Mouse (Mus musculus): ENCODE measurements around the gene Epb41l2. TPM values are rescaled to one million over a fixed set of nuclear protein-coding genes. Genes with fewer than 3 reads are reported as not detected.

Gene Epb41l2
- polyA plus RNA-seq, 1 experiment from 2014 or later = 45.3 TPM

DNA sequence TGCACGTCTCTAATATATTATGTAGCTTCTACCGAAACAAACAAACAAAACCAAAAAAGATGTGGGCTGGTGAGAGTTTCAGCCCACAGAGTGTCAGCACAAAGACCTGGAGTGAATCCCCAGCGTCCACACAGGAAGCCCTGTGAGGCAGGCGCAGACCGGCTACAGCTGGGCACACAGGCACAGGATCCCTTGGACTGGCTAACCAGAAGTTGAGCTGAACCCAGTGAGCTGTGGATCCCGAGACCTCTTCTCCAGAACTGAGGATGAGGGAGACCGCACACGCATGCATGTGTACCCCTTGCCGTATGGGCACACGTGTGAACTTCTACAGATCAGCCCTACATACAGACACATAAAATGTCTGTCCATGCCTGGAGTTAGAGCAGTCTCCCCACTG is 94.2 kb downstream of the Epb41l2 start:
- WGBS = 95% methylated on average over 10 of the region's 10 CpGs
- ATAC-seq (ENCODE audit: insufficient read depth, low FRiP score, low TSS enrichment) = no peak
- no peak for DNase-seq (ENCODE audit: low spot score)

DNA sequence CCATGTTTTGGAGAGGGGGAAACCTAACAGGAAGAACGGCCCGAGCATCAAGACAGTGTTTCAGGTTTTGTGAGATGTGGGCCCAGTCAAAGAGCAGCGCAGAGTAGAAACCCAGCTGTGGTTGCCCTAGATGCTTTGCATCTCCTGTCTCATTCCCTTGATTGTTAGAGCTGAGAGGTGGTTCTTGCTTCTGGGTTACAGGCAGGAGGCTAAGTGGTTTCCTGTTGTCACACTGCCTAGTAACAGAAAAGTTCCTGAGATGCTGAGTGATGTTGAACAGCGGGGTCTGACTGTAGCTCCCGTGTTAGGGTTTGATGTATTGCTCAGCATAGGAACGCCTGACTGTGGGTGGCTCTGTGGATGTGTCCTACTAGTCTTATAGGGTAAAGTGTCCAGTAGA is 97.5 kb downstream of the Epb41l2 start:
- Histone ChIP-seq H3K9me3 (ENCODE audit: control insufficient read depth, low read length) (no peaks in the 10 kb centered on the region), H3K27me3 (ENCODE audit: control insufficient read depth, insufficient read depth, low read length) (no peaks in the 10 kb centered on the region), H3K4me2 (ENCODE audit: low read depth) (no peak overlapping the region), H3K4me3 (ENCODE audit: low read depth, low read length) (no peak overlapping the region), H3K4me1 (ENCODE audit: control insufficient read depth, insufficient read depth, low read length) (peaks cover 2% of the 10 kb centered on the region; the same call in 1 of the 2 replicates), H3K27ac (ENCODE audit: low read depth, low read length) (no peak overlapping the region), H3K36me3 (ENCODE audit: control insufficient read depth, insufficient read depth, low read length) (no peaks in the 10 kb centered on the region), H3K9ac (ENCODE audit: low read length) (no peak overlapping the region)
- 81% methylated on average over 6 of the region's 6 CpGs for WGBS
- no peak for DNase-seq (ENCODE audit: low spot score)
- ATAC-seq (ENCODE audit: insufficient read depth, low FRiP score, low TSS enrichment) = no peak

More for the DNA sequence above, 94.2 kb downstream of the Epb41l2 start:
- peaks cover 2% of the 10 kb centered on the region; the same call in 1 of the 2 replicates for H3K4me1 ChIP-seq (ENCODE audit: control insufficient read depth, insufficient read depth, low read length)
- H3K9me3 ChIP-seq (ENCODE audit: control insufficient read depth, low read length) = no peaks in the 10 kb centered on the region
- H3K36me3 ChIP-seq (ENCODE audit: control insufficient read depth, insufficient read depth, low read length) = no peaks in the 10 kb centered on the region
- no peak overlapping the region for H3K27ac ChIP-seq (ENCODE audit: low read depth, low read length)
- no peak overlapping the region for H3K4me2 ChIP-seq (ENCODE audit: low read depth)
- no peak overlapping the region for H3K9ac ChIP-seq (ENCODE audit: low read length)
- no peaks in the 10 kb centered on the region for H3K27me3 ChIP-seq (ENCODE audit: control insufficient read depth, insufficient read depth, low read length)
- no peak overlapping the region for H3K4me3 ChIP-seq (ENCODE audit: low read depth, low read length)

DNA sequence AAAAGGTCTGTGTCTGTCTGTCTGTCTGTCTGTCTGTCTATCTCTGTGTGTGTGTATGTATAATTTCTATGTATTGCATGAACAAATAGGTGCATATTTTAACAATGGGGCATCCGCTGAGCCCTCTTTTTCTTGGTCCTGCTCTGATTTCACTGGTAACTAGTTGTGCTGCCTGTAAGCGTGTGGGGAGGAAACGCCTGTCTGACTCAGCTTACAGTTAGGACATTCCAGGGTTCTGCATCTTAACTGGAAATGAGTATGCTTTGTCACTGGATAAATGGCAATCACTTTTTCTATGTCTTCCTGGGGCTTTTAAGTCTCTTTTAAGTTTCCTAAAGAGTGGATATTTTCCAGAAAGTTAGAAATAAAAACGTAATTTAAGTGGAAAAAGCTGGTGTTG is 98.4 kb downstream of the Epb41l2 start:
- DNase-seq (ENCODE audit: low spot score) (no peak), ATAC-seq (ENCODE audit: insufficient read depth, low FRiP score, low TSS enrichment) (no peak)
- Histone ChIP-seq H3K9ac (ENCODE audit: low read length) (no peak overlapping the region), H3K9me3 (ENCODE audit: control insufficient read depth, low read length) (no peaks in the 10 kb centered on the region), H3K27ac (ENCODE audit: low read depth, low read length) (no peak overlapping the region), H3K4me3 (ENCODE audit: low read depth, low read length) (no peak overlapping the region), H3K4me2 (ENCODE audit: low read depth) (no peak overlapping the region), H3K36me3 (ENCODE audit: control insufficient read depth, insufficient read depth, low read length) (no peaks in the 10 kb centered on the region), H3K4me1 (ENCODE audit: control insufficient read depth, insufficient read depth, low read length) (peaks cover 2% of the 10 kb centered on the region; the same call in 1 of the 2 replicates), H3K27me3 (ENCODE audit: control insufficient read depth, insufficient read depth, low read length) (no peaks in the 10 kb centered on the region)
- WGBS = 89% methylated on average over 4 of the region's 4 CpGs

DNA sequence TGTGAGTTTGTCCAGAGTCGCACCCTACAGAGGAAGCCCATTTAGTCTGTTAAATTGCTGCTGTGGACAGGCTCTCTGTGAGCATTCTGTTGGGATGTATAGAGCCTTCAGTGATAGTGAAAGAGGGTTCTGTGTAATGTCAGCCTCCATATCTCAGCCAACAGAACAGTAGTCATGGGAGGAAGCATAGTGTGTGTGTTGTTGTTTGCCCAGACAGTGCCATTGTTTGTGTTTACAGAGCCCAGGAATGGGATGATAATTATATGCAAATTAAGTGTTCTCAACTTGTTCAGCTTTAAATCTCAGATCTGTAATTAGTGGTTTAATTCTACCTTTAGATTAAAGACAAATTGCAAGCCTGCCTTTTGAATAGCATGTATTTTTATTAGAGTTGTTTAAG is 102.2 kb downstream of the Epb41l2 start:
- no peak overlapping the region for H3K9ac ChIP-seq (ENCODE audit: low read length)
- WGBS = 59% methylated on average over 1 of the region's 1 CpGs
- no peak overlapping the region for H3K4me3 ChIP-seq (ENCODE audit: low read depth, low read length)
- H3K4me1 ChIP-seq (ENCODE audit: control insufficient read depth, insufficient read depth, low read length) = no peaks in the 10 kb centered on the region
- H3K36me3 ChIP-seq (ENCODE audit: control insufficient read depth, insufficient read depth, low read length) = no peaks in the 10 kb centered on the region
- DNase-seq (ENCODE audit: low spot score) (no peak), ATAC-seq (ENCODE audit: insufficient read depth, low FRiP score, low TSS enrichment) (no peak)
- H3K4me2 ChIP-seq (ENCODE audit: low read depth) = no peak overlapping the region
- H3K27ac ChIP-seq (ENCODE audit: low read depth, low read length) = no peak overlapping the region
- no peaks in the 10 kb centered on the region for H3K27me3 ChIP-seq (ENCODE audit: control insufficient read depth, insufficient read depth, low read length)
- no peaks in the 10 kb centered on the region for H3K9me3 ChIP-seq (ENCODE audit: control insufficient read depth, low read length)

DNA sequence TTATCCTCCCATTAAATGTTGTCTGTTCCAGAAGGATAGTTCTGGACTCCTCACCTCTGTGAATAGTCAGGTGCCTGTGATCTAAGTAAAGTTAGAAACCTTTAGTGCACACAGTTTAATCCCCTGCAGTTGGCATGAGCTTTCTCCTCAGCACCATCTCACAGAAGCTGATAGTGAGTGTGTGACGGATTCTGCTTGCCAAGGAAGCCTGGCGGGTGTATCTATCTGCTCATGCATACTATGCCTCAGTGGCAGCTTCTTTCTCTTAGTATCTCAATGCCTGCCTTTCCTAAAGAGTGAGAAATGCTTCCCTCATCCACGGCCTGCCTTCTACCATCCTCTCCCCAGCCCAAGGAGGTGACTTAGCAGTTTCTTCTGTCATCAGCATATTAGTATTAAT is 103.1 kb downstream of the Epb41l2 start:
- WGBS = 82% methylated on average over 3 of the region's 3 CpGs
- H3K4me2 ChIP-seq (ENCODE audit: low read depth) = no peak overlapping the region
- no peaks in the 10 kb centered on the region for H3K9me3 ChIP-seq (ENCODE audit: control insufficient read depth, low read length)
- DNase-seq (ENCODE audit: low spot score) (no peak), ATAC-seq (ENCODE audit: insufficient read depth, low FRiP score, low TSS enrichment) (no peak)
- H3K27ac ChIP-seq (ENCODE audit: low read depth, low read length) = no peak overlapping the region
- H3K4me1 ChIP-seq (ENCODE audit: control insufficient read depth, insufficient read depth, low read length) = no peaks in the 10 kb centered on the region
- no peak overlapping the region for H3K9ac ChIP-seq (ENCODE audit: low read length)
- no peaks in the 10 kb centered on the region for H3K36me3 ChIP-seq (ENCODE audit: control insufficient read depth, insufficient read depth, low read length)
- H3K4me3 ChIP-seq (ENCODE audit: low read depth, low read length) = no peak overlapping the region
- no peaks in the 10 kb centered on the region for H3K27me3 ChIP-seq (ENCODE audit: control insufficient read depth, insufficient read depth, low read length)

DNA sequence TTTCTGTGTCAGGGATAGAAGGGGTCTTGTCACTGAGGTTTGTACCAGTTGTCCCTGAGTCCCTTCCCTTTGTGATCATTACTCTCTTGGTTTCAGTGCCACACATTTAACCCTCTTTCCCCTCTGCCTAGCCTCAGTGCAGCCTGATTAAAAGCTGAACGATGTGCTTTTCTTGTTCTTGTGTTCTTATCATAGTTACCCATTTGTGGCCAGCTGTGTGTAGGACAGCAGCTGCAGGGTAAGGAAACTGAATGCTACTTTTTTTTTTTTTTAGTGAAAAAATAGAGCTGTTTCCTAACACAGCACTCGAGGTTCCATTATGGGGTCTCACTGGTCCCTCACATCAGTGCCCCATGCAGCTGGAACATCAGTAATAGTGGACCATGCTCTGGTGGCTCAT is 106.9 kb downstream of the Epb41l2 start:
- Histone ChIP-seq H3K4me3 (ENCODE audit: low read depth, low read length) (no peak overlapping the region), H3K9me3 (ENCODE audit: control insufficient read depth, low read length) (no peaks in the 10 kb centered on the region), H3K9ac (ENCODE audit: low read length) (no peak overlapping the region), H3K27me3 (ENCODE audit: control insufficient read depth, insufficient read depth, low read length) (no peaks in the 10 kb centered on the region), H3K27ac (ENCODE audit: low read depth, low read length) (no peak overlapping the region), H3K36me3 (ENCODE audit: control insufficient read depth, insufficient read depth, low read length) (no peaks in the 10 kb centered on the region), H3K4me1 (ENCODE audit: control insufficient read depth, insufficient read depth, low read length) (no peaks in the 10 kb centered on the region), H3K4me2 (ENCODE audit: low read depth) (no peak overlapping the region)
- ATAC-seq (ENCODE audit: insufficient read depth, low FRiP score, low TSS enrichment) = no peak
- no peak for DNase-seq (ENCODE audit: low spot score)
- WGBS = 77% methylated on average over 2 of the region's 2 CpGs

DNA sequence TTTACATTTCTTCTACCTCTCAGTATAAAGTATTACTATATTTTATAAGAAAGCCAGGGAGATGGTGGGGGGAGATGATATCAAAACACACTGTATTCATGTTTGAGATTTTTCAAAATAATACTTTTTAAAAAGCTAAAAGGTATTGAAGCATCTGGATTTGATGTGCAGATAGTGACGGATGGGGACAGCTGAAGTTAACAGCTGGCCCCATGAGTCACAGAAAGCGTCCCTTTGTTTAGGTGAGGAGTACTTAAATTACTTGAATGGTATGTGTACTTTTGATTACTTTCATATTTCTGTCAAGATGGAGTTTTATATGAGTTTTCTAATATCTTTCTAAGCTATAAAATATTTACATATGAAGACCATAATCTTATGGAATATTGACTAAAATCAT is 112.3 kb downstream of the Epb41l2 start:
- WGBS = 83% methylated on average over 2 of the region's 2 CpGs
- H3K36me3 ChIP-seq (ENCODE audit: control insufficient read depth, insufficient read depth, low read length) = no peaks in the 10 kb centered on the region; the same call in 1 of the 2 replicates
- no peak for ATAC-seq (ENCODE audit: insufficient read depth, low FRiP score, low TSS enrichment)

DNA sequence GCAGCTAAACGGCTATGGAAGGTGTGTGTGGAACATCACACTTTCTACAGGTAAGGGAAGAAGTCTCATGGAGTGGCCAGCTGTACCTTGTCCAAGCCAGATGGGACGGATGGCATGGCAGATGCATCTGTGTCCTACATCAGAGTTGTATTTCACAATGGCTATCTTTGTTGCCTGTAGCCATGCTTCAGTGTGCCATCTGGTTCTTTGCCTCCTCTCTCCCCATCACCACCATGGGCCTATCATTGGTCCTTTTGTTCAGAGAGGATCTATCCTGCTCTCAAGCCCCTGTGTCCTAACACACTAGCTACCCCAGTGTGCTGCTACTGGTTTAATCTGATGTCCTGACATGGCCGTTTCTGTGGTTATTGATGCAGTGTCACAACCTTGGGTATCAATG is 120.1 kb downstream of the Epb41l2 start:
- ATAC-seq (ENCODE audit: insufficient read depth, low FRiP score, low TSS enrichment) (no peak), DNase-seq (ENCODE audit: low spot score) (no peak)
- WGBS = 92% methylated on average over 3 of the region's 3 CpGs
- H3K9me3 ChIP-seq (ENCODE audit: control insufficient read depth, low read length) = no peaks in the 10 kb centered on the region
- no peak overlapping the region for H3K4me3 ChIP-seq (ENCODE audit: low read depth, low read length)
- no peaks in the 10 kb centered on the region for H3K4me1 ChIP-seq (ENCODE audit: control insufficient read depth, insufficient read depth, low read length)
- no peak overlapping the region for H3K9ac ChIP-seq (ENCODE audit: low read length)
- H3K36me3 ChIP-seq (ENCODE audit: control insufficient read depth, insufficient read depth, low read length) = no peaks in the 10 kb centered on the region
- no peaks in the 10 kb centered on the region for H3K27me3 ChIP-seq (ENCODE audit: control insufficient read depth, insufficient read depth, low read length)
- no peak overlapping the region for H3K4me2 ChIP-seq (ENCODE audit: low read depth)
- H3K27ac ChIP-seq (ENCODE audit: low read depth, low read length) = no peak overlapping the region

More for the DNA sequence above, 112.3 kb downstream of the Epb41l2 start:
- H3K9ac ChIP-seq (ENCODE audit: low read length) = no peak overlapping the region
- H3K4me3 ChIP-seq (ENCODE audit: low read depth, low read length) = no peak overlapping the region
- H3K27me3 ChIP-seq (ENCODE audit: control insufficient read depth, insufficient read depth, low read length) = no peaks in the 10 kb centered on the region
- H3K4me1 ChIP-seq (ENCODE audit: control insufficient read depth, insufficient read depth, low read length) = no peaks in the 10 kb centered on the region
- no peak overlapping the region for H3K4me2 ChIP-seq (ENCODE audit: low read depth)
- no peak overlapping the region for H3K27ac ChIP-seq (ENCODE audit: low read depth, low read length)
- no peaks in the 10 kb centered on the region for H3K9me3 ChIP-seq (ENCODE audit: control insufficient read depth, low read length)
- DNase-seq (ENCODE audit: low spot score) = no peak

DNA sequence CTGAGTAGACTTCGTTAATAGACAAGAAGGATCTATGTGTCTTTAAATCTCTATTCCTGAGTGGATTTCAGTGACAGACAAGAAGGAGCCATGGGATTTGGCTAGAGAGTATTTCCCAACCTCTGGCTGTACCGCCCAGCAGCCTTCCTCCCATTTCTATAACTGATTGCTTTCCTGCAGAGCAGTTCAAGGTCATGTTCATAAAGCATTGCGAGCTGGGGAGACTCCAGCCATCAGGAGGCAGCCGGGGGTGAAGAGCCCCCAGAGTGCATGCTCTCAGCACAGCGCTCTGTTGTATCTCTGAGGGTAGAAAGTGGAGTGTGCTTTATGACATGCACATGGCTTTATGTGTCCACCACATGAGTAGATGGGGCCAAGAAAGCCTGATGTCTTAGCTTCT is 123.2 kb downstream of the Epb41l2 start:
- 62% methylated on average over 5 of the region's 5 CpGs for WGBS
- H3K27me3 ChIP-seq (ENCODE audit: control insufficient read depth, insufficient read depth, low read length) = no peaks in the 10 kb centered on the region
- no peaks in the 10 kb centered on the region for H3K36me3 ChIP-seq (ENCODE audit: control insufficient read depth, insufficient read depth, low read length)
- ATAC-seq (ENCODE audit: insufficient read depth, low FRiP score, low TSS enrichment) (no peak), DNase-seq (ENCODE audit: low spot score) (no peak)
- H3K4me3 ChIP-seq (ENCODE audit: low read depth, low read length) = no peak overlapping the region
- H3K4me2 ChIP-seq (ENCODE audit: low read depth) = no peak overlapping the region
- H3K27ac ChIP-seq (ENCODE audit: low read depth, low read length) = no peak overlapping the region
- H3K4me1 ChIP-seq (ENCODE audit: control insufficient read depth, insufficient read depth, low read length) = no peaks in the 10 kb centered on the region
- no peaks in the 10 kb centered on the region for H3K9me3 ChIP-seq (ENCODE audit: control insufficient read depth, low read length)
- no peak overlapping the region for H3K9ac ChIP-seq (ENCODE audit: low read length)

Data from neural tube, embryonic 11.5 days (tissue).